Mouse (Mus musculus) stomach, embryonic 14.5 days (tissue): ENCODE data around the gene Trpc7. TPM values are rescaled to one million over a fixed set of nuclear protein-coding genes. Genes with fewer than 3 reads are reported as not detected.

ENCODE experiments used
- ATAC-seq: fragments of 200-750 bp; cut with Nextera tagmentation; 2 replicates; pipeline ENCODE4 v1.8.0; 2017; ENCODE audit warnings: low read depth, moderate TSS enrichment; ENCODE audit not compliant: insufficient number of reproducible peaks, insufficient read depth, low FRiP score
- H3K27ac ChIP-seq: fragments of 300-500 bp; sonication (generic); 2 replicates; pipeline ENCODE4 v1.5.1; 2014; ENCODE audit warnings: mild to moderate bottlenecking, low read length, moderate library complexity, mixed read lengths
- H3K27me3 ChIP-seq: fragments of 300-500 bp; sonication (generic); 2 replicates; pipeline ENCODE4 v1.6.1; 2014; ENCODE audit warnings: low read length, control low read depth, mixed read lengths; ENCODE audit not compliant: control insufficient read depth, insufficient read depth
- H3K36me3 ChIP-seq: fragments of 300-500 bp; sonication (generic); 2 replicates; pipeline ENCODE4 v1.6.1; 2014; ENCODE audit warnings: mild to moderate bottlenecking, control low read depth, low read length, moderate library complexity, mixed read lengths; ENCODE audit not compliant: control insufficient read depth, insufficient read depth
- H3K4me1 ChIP-seq: fragments of 300-500 bp; sonication (generic); 2 replicates; pipeline ENCODE4 v1.6.1; 2014; ENCODE audit warnings: low read length, control low read depth, mixed read lengths; ENCODE audit not compliant: control insufficient read depth, insufficient read depth
- H3K4me2 ChIP-seq: fragments of 300-500 bp; sonication (generic); replicated peaks from 2 replicates; pipeline ENCODE4 v1.6.1; 2014; ENCODE audit warnings: low read depth, low read length, control low read depth
- H3K4me3 ChIP-seq: fragments of 300-500 bp; sonication (generic); 2 replicates; pipeline ENCODE4 v1.5.1; 2014; ENCODE audit warnings: low read depth, low read length, control low read depth
- H3K9ac ChIP-seq: fragments of 300-500 bp; sonication (generic); replicated peaks from 2 replicates; pipeline ENCODE4 v1.6.1; 2014; ENCODE audit warnings: low read depth, mild to moderate bottlenecking, control low read depth, low read length, moderate library complexity, mixed read lengths
- H3K9me3 ChIP-seq: fragments of 300-500 bp; sonication (generic); 2 replicates; pipeline ENCODE4 v1.6.1; 2016; ENCODE audit warnings: low read depth, low read length, control low read depth; ENCODE audit not compliant: control insufficient read depth
- WGBS: fragments of 180-500 bp; shearing (Covaris S2); extraction: QIAGEN DNeasy Blood & Tissue Kit; methylation state at CpG from one replicate; pipeline ENCODE4 v1.1.7; 2014; 5-methylcytosine and 5-hydroxymethylcytosine counted together
- polyA plus RNA-seq: library from polyadenylated mRNA; unstranded; fragments of >200 nt; fragmentation: Nextera tagmentation; extraction: Ambion mirVana; gene quantifications from 2 replicates; pipeline ENCODE4 v1.2.1, GENCODE M21; 2014

Trpc7 gene
- polyA plus RNA-seq, 1 experiment from 2014 or later, result not detected

DNA sequence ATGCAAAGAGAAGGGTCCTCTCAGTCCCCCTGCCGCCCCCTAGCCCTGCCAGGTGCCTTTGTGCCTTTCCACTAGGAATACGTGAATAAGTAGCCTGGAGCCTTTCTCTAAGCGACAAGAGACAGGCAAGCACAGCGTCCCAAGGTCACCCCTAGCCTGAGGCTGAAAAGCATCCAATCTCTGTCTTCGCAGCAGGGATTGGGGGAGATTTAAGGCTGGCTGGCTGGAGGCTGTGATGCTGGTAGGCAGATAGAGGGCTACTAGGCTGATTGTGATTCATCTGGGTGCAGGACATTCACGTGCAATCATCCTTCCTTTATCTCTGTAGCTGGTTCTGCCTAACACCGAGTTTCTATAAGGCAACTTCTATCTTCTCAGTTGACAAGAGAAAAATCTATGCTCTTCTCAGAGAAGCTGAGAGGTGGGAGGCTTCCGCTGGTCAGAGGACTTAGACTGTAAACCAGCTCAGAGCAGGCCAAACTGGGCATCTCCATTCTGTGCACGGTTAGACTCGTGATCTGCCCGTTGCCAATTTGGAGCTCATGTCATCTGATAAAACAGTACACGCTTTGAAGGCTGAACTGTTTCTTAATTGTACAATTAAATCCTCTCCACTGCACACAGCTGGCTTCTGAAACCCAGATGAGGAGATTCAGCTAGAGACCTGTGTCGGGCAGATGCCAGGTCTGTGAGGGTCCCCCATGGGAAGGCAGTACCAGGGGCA lies 114.9 kb downstream of the Trpc7 start:
- WGBS, result 71% methylated on average over 13 of the region's 13 CpGs
- H3K4me2 ChIP-seq, result no peak overlapping the region
- ATAC-seq, result no peak

DNA sequence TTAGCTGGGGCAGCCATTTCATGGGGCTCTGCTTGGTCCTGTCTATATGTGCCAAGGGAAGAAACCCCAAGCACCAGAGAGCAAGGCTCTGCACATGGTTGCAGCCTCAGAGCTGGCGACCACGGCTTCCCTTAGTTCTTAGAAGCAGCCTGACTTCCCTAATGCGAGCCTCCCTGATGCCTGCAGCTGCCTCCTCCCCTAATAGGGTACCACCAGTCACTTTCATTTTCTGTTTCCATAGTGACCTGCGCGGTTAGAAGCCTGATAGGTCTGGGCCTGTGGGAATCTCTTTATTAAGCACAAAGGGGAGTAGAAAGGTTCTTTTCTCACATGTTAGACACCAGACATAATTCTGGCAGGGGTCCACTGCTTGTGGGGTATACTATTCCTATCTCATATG lies 121.5 kb downstream of the Trpc7 start:
- Histone ChIP-seq H3K36me3 (no peaks in the 10 kb centered on the region), H3K9me3 (no peaks in the 10 kb centered on the region), H3K4me2 (no peak overlapping the region), H3K27me3 (no peaks in the 10 kb centered on the region), H3K27ac (no peak overlapping the region), H3K9ac (no peak overlapping the region), H3K4me1 (0 out of 2 replicates have a peak, but pooled peaks cover 5% of the 10 kb centered on the region), H3K4me3 (no peak overlapping the region)
- no peak for ATAC-seq
- 42% methylated on average over 5 of the region's 5 CpGs for WGBS

More for the DNA sequence above, 114.9 kb downstream of the Trpc7 start:
- Histone ChIP-seq H3K27me3 (no peaks in the 10 kb centered on the region), H3K9me3 (no peaks in the 10 kb centered on the region), H3K27ac (no peak overlapping the region), H3K4me3 (no peak overlapping the region), H3K9ac (no peak overlapping the region), H3K4me1 (no peaks in the 10 kb centered on the region), H3K36me3 (no peaks in the 10 kb centered on the region)

DNA sequence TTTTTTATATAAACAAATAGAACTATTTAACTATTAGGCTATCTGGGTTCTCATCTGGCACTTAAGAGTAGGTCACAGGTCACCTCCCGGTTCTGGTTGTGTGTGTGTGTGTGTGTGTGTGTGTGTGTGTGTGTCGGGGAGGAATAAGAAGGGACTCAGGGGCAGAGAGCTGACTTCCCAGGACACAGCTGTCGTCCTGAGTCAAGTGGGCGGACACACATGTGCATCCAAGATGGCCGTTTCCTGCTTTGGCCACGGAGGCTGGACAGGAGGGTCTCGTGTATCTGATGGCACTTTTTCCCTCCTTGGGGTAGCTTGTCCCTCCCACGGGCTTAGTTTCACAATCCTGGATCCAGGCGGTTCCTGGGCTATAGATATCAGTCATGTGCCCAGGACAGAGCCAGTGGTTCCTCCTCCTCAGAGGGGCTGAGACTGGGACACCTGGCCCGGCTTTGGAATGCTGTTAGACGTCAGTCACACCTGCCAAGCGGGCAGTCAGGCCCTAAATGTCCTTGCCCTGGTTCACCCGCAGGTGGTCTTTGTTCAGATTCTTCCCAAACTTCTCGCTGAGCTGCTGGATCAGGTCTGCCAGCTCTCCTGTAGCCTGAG lies 122.4 kb downstream of the Trpc7 start:
- WGBS, result 43% methylated on average over 14 of the region's 14 CpGs
- H3K4me2 ChIP-seq, result no peak overlapping the region
- no peaks in the 10 kb centered on the region for H3K9me3 ChIP-seq
- no peak for ATAC-seq
- H3K4me1 ChIP-seq, result 0 out of 2 replicates have a peak, but pooled peaks cover 5% of the 10 kb centered on the region
- no peaks in the 10 kb centered on the region for H3K27me3 ChIP-seq
- H3K4me3 ChIP-seq, result no peak overlapping the region
- no peaks in the 10 kb centered on the region for H3K36me3 ChIP-seq
- H3K9ac ChIP-seq, result no peak overlapping the region
- H3K27ac ChIP-seq, result no peak overlapping the region

DNA sequence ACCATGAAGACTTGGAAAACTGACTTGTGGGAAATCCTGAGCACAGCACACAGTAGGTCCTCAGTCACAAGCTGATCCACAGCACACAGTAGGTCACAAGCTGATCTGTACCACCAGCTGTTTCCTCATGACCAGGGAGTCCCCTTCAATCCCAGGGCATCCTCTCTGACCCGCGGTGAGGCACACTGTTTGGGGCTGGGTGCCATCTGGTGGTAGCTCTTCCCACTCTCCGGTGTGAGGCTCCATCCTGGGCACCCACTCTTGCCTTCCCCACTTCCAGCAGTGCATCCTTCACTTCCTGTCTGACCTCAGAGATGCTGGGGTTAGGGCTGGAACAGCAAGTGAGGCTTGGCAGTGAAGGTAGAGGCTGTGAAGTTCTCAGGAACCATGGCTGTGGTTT lies 123.2 kb downstream of the Trpc7 start:
- H3K36me3 ChIP-seq, result no peaks in the 10 kb centered on the region
- H3K4me2 ChIP-seq, result no peak overlapping the region
- H3K27me3 ChIP-seq, result no peaks in the 10 kb centered on the region
- no peaks in the 10 kb centered on the region for H3K9me3 ChIP-seq
- ATAC-seq, result no peak
- 0 out of 2 replicates have a peak, but pooled peaks cover 5% of the 10 kb centered on the region for H3K4me1 ChIP-seq
- no peak overlapping the region for H3K27ac ChIP-seq
- no peak overlapping the region for H3K4me3 ChIP-seq
- 33% methylated on average over 3 of the region's 3 CpGs for WGBS
- no peak overlapping the region for H3K9ac ChIP-seq

DNA sequence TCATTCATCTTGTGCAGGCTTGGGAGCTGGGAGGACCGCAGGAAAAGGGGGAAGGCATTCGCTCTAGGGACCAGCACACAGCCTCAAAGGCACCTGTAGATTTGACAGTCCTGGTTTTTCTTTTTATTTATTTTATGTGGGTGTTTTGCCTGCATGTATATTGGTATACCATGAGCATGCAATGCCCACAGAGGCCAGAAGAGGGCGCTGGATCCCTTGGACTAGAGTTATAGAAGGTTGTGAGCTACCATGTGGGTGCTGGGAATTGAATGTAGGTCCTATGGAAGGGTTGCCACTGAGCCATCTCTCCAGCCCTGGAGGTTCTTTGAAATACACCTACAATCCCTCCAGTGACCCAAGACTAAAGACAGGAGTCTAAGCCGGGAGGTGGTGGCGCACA lies 125.0 kb downstream of the Trpc7 start:
- WGBS, result 66% methylated on average over 5 of the region's 5 CpGs
- no peak overlapping the region for H3K9ac ChIP-seq
- H3K9me3 ChIP-seq, result no peaks in the 10 kb centered on the region
- 0 out of 2 replicates have a peak, but pooled peaks cover 5% of the 10 kb centered on the region for H3K4me1 ChIP-seq
- no peak overlapping the region for H3K4me2 ChIP-seq
- H3K36me3 ChIP-seq, result no peaks in the 10 kb centered on the region
- no peak overlapping the region for H3K27ac ChIP-seq
- no peak overlapping the region for H3K4me3 ChIP-seq
- H3K27me3 ChIP-seq, result no peaks in the 10 kb centered on the region
- ATAC-seq, result no peak

DNA sequence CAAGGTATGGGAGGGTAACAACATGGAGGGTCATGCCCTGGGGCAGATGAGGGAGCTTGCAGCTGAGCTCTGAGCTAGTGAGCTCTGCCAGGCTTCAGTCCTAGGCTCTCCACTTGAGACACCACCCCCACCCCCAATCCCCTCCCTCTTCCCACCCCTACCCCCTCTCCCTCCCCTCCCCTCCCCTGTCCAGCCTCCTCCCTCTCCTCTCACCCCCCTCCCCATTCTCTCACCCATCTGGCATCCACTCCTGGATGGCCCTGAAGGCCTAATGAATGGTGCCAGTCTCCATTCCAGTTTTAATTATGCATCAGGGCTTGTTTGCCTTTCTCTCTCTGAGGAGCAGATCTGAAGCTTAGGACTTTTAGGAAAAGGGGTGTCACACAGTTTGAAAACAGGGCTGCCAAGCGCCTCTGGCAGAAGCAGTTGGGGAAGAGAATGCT lies 125.6 kb downstream of the Trpc7 start:
- WGBS, result 43% methylated on average over 1 of the region's 1 CpGs
- ATAC-seq, result no peak
- no peaks in the 10 kb centered on the region for H3K27me3 ChIP-seq

DNA sequence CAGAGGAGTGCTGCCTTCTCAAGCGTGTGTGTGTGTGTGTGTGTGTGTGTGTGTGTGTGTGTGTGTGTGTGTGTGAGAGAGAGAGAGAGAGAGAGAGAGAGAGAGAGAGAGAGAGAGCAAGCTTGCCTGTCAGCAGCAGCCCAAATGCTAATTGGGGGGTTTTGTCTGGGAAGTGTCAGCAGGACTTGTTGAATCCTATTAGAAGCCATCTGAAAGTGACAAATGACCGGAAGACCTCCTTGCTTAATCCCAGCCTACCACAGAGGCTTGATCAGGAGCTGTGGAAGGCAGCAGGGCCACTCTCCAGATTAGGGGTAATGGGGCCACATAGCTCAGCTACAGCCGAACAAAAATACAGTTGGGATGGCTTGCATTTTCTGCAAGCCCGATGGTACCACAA lies 126.4 kb downstream of the Trpc7 start:
- ATAC-seq, result no peak
- Histone ChIP-seq H3K4me2 (no peak overlapping the region), H3K9me3 (no peaks in the 10 kb centered on the region), H3K27me3 (no peaks in the 10 kb centered on the region), H3K4me1 (peaks cover 9% of the 10 kb centered on the region; the same call in 1 of the 2 replicates), H3K36me3 (no peaks in the 10 kb centered on the region), H3K9ac (no peak overlapping the region), H3K4me3 (no peak overlapping the region), H3K27ac (no peak overlapping the region)
- WGBS, result 23% methylated on average over 4 of the region's 4 CpGs

More for the DNA sequence above, 125.6 kb downstream of the Trpc7 start:
- no peak overlapping the region for H3K4me3 ChIP-seq
- H3K4me2 ChIP-seq, result no peak overlapping the region
- H3K4me1 ChIP-seq, result peaks cover 7% of the 10 kb centered on the region; the same call in 1 of the 2 replicates
- H3K27ac ChIP-seq, result no peak overlapping the region
- H3K9me3 ChIP-seq, result no peaks in the 10 kb centered on the region
- H3K36me3 ChIP-seq, result no peaks in the 10 kb centered on the region
- no peak overlapping the region for H3K9ac ChIP-seq

DNA sequence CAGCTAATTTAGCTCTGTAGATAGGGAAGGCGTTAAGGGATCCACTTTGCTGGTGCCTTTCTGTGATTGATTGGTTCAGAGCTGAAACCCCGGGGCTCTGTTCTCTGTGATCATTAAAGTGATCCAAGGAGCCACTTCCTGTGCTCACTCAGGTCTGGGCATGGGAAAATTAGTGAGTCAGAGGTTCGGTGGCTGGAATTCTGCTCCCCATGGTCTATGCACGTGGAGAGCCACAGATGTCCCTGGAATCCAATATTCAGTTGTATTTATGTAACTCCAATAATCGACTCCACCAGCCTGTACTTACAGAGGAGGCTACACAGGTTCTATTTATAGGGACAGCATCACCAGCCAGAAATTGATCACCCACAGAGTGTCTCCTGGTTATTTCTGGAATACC lies 129.6 kb downstream of the Trpc7 start:
- Histone ChIP-seq H3K36me3 (no peaks in the 10 kb centered on the region), H3K9me3 (no peaks in the 10 kb centered on the region), H3K4me2 (no peak overlapping the region), H3K4me1 (peaks cover 9% of the 10 kb centered on the region; the same call in 1 of the 2 replicates), H3K27me3 (no peaks in the 10 kb centered on the region), H3K9ac (no peak overlapping the region), H3K27ac (no peak overlapping the region), H3K4me3 (no peak overlapping the region)
- no peak for ATAC-seq
- WGBS, result 36% methylated on average over 5 of the region's 5 CpGs
